Mouse (Mus musculus) urinary bladder, adult 2 months (tissue): ENCODE data around the gene 5330417H12Rik. TPM values are rescaled to one million over a fixed set of nuclear protein-coding genes. Genes with fewer than 3 reads are reported as not detected.

Experiments used
- DNase-seq: peaks from one replicate; pipeline ENCODE4 v3.0.0; 2022; ENCODE audit warnings: low spot score
- polyA plus RNA-seq: library from polyadenylated mRNA; depleted of rRNA; stranded (reverse); fragments of >200 nt; gene quantifications from 2 replicates; pipeline ENCODE4 v1.2.3, GENCODE M21; 2012; rRNA removed

Gene 5330417H12Rik
- polyA plus RNA-seq, result not detected in 2 replicates

GRCm38 (mm10) chr7:107625061-107625460, at the start of gene 5330417H12Rik:
5330417H12Rik (minus strand) TSS chr7:107625161.
- no peak for DNase-seq

DNA sequence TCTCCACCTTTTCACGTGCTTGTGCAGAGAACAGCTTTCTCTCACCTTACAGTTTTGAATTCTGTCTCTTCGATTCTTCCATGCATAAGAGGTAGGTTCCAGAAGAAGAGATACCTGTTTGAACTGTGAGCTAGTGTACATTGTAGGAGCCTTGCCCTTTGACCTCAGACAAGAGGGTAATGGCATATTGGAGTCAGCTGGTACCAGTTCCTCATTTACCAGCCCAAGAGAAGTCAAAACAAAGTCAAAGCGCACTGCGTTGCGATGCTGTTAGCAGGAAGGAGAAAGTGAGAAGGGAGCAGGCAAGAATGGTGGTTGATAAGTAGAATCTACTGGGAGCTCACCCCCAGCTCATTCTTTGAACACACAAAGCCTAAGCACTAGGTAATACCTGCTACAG, 43.6 kb upstream of the 5330417H12Rik start:
- no peak for DNase-seq

DNA sequence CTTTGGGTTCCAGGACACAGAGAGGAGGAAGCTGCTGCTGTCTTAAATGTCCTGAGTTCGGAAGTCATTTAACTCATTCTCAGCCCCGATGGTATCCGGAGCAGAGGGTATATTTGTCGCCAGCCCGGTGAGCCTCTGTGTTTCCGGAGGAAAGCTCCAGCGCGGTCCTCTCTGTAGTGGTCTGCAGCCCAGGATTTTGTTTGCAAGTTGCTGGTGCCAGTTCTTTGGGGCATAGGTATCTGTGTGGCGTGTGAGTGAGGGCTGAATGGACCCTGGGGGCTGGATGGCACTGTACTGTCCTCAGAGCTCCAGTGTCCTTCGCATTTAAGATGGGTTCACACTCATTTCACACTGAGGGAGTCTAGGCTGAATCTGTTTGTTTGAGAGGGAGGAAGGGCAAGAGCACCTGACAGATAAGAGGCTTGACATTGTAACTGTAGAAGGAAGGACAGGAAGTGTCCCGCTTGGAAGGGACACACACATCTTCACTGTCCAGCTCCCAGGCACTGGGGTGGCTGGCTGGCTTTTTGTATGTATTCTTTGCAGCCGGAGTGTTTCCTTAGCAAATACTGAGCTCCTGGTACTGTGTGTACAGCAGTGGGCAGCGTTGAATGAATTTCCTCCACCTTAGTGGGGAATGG, 41.4 kb upstream of the 5330417H12Rik start:
- no peak for DNase-seq

- DNase-seq, result no peak
Measured at GRCm38 (mm10) chr7:107665586-107666261, 40.8 kb upstream of the 5330417H12Rik start.

DNA sequence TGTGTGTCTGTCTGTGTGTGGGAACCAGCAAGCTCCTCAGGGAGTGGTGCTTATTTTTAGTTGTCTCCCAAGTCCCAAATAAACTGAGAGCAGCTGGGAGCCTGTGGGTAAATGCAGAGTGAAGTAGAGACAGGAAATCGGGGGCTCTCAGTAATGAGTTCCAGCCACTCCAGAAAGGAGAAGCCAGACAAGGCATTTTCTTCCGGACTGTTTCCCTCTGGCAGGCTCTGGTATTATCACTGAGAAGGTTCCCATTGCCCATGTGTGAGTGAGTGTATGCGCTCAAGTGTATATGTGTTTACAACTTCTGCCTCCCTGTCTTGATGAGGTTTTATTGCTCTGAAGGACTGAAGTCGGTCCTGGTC, 40.2 kb upstream of the 5330417H12Rik start:
- DNase-seq, result no peak

GRCm38 (mm10) chr7:107664063-107665056, 39.4 kb upstream of the 5330417H12Rik start:
- no peak for DNase-seq

GRCm38 (mm10) chr7:107663621-107664020, 38.7 kb upstream of the 5330417H12Rik start:
- DNase-seq, result no peak

- DNase-seq, result no peak
Measured at GRCm38 (mm10) chr7:107661843-107662281, 36.9 kb upstream of the 5330417H12Rik start.

- no peak for DNase-seq
Measured at GRCm38 (mm10) chr7:107661189-107661842, 36.4 kb upstream of the 5330417H12Rik start.

- DNase-seq, result no peak
Measured at GRCm38 (mm10) chr7:107659186-107659918, 34.4 kb upstream of the 5330417H12Rik start.

GRCm38 (mm10) chr7:107656451-107656850, 31.5 kb upstream of the 5330417H12Rik start:
- DNase-seq, result no peak

DNA sequence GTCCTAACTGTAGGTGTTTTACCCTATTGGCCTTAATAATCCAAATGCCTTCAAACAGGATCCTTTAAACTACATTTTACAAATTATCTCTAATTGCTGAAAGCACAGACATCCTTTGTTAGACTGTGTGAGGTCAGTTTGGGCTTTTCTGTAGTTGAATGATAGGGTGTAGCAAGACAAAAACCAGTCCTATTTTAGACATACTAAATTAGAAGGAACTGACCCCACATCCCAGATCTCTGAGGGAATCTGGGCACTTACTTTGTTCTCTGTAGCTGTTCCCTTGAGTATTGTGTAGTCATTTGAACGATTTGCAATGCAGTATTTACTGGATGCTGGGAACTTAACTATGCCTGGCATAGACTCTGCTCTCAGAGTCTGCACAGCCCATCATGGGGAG, 26.9 kb upstream of the 5330417H12Rik start:
- DNase-seq, result no peak

DNA sequence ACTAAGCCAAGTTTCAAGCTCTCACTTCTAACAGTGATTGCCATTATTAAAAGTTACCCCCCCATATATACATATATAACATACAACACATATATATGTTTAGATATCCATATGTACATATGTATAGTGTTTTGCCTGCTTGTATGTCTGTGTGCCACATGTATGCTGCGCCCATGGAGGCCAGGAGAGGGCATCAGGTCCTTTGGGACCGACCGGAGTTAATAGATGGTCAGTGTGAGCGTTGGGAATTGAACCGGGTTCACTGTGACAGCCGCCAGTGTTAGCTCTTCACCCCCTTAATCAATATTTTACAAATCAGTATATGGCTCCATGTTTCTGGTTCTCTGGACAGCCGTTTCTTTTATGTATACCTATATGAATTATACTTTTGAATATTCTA, 25.0 kb upstream of the 5330417H12Rik start:
- DNase-seq, result no peak

DNA sequence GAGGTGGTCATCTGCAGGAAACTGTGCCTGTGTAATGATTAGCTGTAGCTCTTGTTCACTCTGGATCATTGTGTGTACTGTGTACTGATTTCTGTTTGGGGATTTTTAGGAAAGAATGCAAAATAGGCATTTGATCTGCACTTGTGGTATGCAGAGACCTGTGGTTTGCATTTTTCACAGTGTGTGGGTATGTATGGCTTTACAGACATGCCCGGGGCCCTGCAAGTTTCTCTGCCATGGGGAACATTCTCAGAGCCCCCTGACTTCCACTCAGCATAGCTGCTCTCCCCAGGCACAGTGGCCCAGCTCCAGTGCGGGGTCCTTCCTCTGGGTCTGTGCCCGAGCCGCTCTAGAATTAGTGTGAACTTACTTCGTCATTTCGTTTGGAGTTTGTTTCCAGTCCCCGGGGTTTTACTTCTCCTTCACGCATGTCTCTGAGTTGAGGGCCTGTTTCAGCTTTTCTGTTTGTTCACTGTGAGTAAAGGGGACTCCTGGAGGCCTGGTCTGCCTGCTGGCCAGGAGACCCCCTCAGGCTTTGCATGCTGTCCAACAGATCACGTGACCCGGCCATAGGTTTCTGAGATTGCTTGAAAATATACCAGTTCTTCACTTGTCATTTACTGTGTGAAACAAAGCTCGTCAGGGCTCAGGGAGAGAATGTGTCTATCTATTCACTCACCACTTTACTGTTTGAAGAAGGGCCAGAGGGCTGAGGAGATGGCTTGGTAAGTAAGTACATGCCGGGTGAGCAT, 24.2 kb upstream of the 5330417H12Rik start:
- DNase-seq, result no peak

GRCm38 (mm10) chr7:107644987-107645386, 20.0 kb upstream of the 5330417H12Rik start:
- no peak for DNase-seq

GRCm38 (mm10) chr7:107642586-107643275, 17.8 kb upstream of the 5330417H12Rik start:
- no peak for DNase-seq

DNA sequence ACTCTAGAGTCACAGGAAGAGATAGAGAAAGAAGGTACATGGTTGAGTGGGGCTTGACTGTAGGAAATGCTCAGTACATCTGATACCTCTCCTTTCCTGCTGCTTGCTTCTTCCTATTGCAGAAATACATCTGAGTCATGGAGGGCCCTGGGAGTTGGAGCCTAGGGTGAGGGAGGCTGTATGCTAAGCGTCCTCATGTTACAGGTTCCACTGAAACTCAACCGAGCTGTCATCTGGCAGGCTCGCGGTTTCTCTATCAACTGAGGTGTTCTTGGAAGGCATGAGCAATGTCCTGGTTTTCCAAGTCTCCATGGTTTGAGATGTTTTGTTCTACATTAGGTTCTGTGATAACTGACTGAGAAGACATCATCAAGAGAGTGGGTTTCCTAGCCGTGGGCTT, 13.1 kb upstream of the 5330417H12Rik start:
- DNase-seq, result no peak

DNA sequence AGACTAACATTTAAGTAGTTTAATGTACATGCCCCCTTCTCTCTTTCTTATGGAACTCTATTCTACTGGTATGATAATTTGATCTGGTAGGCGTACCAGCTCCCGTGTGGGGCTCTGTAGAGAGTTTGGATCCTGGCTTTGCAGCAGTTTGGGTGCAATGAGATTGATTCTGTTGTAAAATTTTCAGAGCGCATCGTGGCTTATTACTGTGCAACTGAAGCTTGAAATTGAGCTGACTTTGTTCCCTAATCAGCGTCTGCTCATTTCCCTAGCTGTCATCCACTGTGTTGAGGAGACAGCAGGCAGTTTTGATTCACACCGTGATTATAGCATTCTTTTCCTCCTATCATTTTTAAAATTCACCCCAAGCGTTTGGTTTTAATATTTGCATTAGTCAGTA, 12.4 kb upstream of the 5330417H12Rik start:
- DNase-seq, result no peak

- DNase-seq, result no peak
Measured at GRCm38 (mm10) chr7:107633201-107633600, 8.2 kb upstream of the 5330417H12Rik start.

DNA sequence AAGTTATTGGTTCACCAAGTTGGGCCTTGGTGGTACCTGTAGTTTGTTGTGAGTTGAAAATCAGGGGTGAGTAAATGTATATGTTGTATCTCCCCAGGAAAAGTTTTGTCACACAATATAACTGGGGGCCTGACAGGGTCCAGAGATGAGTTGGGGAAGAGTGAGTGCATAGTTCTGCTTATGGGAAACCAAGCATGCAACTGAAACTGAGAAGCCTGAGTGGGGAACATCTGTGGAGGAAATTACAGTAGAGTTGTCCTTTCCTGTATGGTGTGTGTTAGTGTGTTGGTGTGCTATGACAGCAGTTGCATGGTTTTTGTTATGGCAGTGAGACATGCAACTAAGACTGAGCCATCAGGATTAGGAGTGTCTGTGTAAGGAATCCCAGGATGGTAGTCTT, 3.4 kb upstream of the 5330417H12Rik start:
- DNase-seq, result no peak
